Mouse (Mus musculus): ENCODE measurements around the gene Nptx1.

DNA sequence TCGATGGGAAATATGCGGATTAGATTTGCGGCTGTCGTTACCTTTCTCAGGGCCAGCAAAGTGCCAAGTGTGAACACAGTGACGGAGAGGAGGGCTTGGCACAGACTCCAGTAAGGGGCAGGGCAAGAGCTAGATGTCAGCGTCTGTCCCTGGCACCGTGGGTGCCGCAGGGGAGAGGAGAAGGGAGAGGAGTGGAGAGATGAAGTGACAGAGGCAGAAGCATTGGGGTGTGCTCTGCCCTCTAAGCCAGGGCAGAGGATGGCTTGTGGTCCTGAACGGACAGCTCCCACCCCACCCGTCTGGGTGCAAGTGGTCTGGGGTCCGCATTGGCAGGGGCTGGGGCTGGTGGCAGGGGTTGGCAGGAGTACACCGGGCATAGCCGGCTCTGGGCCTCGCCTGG lies 7.6 kb downstream of the Nptx1 start:
- TF ChIP-seq CTCF (IDR thresholded peaks at IDR 0.05; ENCODE audit: low read depth, low read length) = no peak
- no peak for TF ChIP-seq GATA1 (IDR thresholded peaks at IDR 0.05; ENCODE audit: borderline replicate concordance, low read length)
- TF ChIP-seq POLR2AphosphoS5 (IDR thresholded peaks at IDR 0.05; ENCODE audit: insufficient replicate concordance, low read depth, low read length) = no peak
- TF ChIP-seq TAL1 (conservative IDR thresholded peaks at IDR 0.05; ENCODE audit: low read depth, low read length) = no peak
- no peak for TF ChIP-seq GATA2 (IDR thresholded peaks at IDR 0.05; ENCODE audit: borderline replicate concordance, low read depth, low read length)
